Mouse (Mus musculus) splenic B cell, adult 2 months (primary cell): Measurements from ENCODE around the gene Rhbdl1.
"Not testable (repeated sequence)": the region's sequence is repeated elsewhere in the genome, so short reads cannot be mapped to it uniquely, and the experiment has no call there.

Experiments
- DNase-seq: peaks from one replicate; pipeline ENCODE4 v3.0.0-alpha.2; 2011; ENCODE audit warnings: low read depth, low spot score
- H3K27me3 ChIP-seq: 2 replicates; pipeline ENCODE4 v1.6.1; 2012; ENCODE audit warnings: mild to moderate bottlenecking, low read length, moderate library complexity, mixed read lengths; ENCODE audit not compliant: control insufficient read depth, poor library complexity, insufficient read depth, severe bottlenecking
- H3K36me3 ChIP-seq: 2 replicates; pipeline ENCODE4 v1.6.1; 2012; ENCODE audit warnings: mild to moderate bottlenecking, low read length, moderate library complexity, mixed read lengths; ENCODE audit not compliant: control insufficient read depth, poor library complexity, insufficient read depth, severe bottlenecking

Rhbdl1 gene

DNA sequence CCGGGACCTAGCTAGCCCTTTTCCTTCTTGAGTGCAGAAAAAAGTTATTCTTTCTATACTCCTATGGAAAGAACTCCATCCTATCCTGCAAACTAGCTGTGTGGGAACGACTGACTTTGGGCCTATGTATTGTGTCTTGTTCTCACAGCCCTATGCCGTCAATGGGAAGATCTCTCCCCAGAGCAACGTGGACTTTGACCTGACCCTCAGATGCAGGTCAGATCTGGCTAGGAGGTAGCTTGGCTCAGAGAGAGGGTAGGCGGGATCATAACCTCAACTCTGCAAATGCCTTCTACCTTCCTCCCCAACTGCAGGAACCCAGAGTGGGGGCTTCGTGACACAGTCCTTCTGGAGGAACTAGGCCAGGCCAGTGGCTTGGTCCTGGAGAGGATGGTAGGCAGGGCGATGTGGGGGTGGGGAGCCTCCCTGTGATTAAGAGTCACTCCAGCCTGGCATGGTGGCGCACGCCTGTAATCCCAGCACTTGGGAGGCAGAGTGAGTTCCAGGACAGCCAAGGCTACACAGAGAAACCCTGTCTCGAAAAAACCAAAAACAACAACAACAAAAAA is 39.3 kb upstream of the Rhbdl1 start:
- H3K36me3 ChIP-seq: no peaks in the 10 kb centered on the region; the same call in 1 of the 2 replicates
- no peak for DNase-seq
- no peaks in the 10 kb centered on the region for H3K27me3 ChIP-seq

DNA sequence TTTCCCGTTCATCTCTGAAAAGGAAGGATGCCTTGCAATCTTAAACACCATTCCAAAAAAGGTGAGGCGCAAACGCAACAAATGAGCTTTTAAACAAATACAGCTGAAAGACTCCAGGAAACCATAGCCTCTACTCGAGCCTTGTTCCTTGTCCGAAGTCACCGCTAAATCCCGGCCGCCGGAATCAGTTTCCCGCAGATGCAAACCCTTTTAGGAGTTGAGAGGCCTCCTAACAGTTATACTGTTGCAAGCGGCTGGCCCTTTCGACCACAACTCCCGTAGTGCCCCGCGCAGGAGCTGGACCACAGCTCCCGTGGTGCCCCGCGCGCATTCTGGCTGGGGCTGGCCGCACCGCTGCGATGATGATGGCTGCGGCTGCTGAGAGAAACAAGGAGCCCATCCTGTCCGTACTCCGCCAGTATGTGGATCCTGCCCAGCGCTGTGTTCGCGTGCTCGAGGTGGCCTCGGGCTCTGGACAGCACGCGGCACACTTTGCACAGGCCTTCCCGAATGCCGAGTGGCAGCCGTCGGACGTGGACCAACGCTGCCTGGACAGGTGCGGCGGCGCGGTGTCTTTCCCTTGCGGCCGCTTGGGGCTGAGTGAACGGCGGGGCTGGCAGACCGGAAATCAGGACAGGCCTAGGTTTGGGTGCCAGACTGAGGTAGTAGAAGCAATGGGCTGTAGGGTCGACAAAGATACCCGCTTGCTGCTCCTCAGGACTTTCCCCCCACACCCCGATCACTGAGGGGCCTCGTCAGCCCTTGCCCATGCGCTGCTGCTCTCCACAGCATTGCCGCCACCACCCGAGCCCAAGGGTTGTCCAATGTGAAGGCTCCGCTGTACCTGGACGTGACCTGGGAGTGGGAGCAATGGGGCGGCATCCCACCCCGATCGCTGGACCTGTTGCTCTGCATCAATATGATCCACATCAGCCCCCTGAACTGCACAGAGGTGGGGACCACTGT is 38.4 kb upstream of the Rhbdl1 start:
- peak; percentile 84 for DNase-seq
- Histone ChIP-seq H3K36me3 (no peaks in the 10 kb centered on the region; the same call in 1 of the 2 replicates), H3K27me3 (no peaks in the 10 kb centered on the region)

DNA sequence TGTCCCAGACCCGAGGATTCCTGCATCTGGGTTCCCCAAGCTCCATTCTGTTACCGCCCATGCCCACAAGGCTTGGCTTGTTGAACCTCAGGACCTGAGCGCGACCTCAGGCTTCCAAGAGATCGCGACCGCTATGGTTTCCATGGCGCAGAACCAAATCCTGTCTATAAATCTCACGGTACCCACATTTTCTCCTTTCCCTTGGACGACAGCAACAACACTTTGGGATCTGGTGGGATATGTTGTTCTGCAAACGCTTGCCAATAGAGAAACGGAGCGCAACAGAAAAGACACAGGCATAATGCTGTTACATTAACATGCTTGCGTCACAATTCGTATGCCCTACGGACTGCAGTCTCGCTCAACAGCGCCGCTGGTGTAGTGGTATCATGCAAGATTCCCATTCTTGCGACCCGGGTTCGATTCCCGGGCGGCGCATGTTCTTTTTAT is 37.7 kb upstream of the Rhbdl1 start, which contains the start of gene Mettl26:
Gene Mettl26, plus strand, starts transcription at position 354 of the 450 bp plus-strand sequence.
- Histone ChIP-seq H3K36me3 (no peaks in the 10 kb centered on the region; the same call in 1 of the 2 replicates), H3K27me3 (no peaks in the 10 kb centered on the region)
- DNase-seq: peak; percentile 96

DNA sequence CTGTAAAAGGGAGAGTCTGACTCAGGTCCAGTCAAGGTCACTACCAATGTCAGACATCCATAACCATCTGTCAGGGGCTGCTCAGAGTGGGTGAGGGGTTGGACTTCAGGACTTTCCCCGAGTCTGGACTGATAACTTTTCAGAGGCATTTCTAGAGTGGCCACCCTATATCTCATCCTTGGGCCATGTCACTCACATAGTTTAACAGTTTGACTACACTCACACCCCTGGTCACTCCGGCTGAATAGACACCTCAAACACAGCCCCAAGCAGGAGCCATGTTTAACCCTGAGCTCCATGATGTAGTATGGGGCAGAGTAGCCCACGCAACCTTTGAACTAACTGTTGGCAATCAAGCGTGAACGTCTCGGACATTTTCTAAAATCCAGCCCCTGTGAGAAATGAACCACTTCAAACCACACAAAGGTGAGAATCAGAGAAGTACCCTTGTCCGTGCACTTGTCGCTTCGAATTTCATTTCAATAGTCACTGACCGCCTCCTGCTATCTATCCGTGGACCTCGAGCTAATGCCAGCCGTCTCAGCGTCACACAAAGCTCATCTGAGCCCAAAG is 37.1 kb upstream of the Rhbdl1 start:
- Histone ChIP-seq H3K27me3 (no peaks in the 10 kb centered on the region), H3K36me3 (no peaks in the 10 kb centered on the region; the same call in 1 of the 2 replicates)
- no peak for DNase-seq

DNA sequence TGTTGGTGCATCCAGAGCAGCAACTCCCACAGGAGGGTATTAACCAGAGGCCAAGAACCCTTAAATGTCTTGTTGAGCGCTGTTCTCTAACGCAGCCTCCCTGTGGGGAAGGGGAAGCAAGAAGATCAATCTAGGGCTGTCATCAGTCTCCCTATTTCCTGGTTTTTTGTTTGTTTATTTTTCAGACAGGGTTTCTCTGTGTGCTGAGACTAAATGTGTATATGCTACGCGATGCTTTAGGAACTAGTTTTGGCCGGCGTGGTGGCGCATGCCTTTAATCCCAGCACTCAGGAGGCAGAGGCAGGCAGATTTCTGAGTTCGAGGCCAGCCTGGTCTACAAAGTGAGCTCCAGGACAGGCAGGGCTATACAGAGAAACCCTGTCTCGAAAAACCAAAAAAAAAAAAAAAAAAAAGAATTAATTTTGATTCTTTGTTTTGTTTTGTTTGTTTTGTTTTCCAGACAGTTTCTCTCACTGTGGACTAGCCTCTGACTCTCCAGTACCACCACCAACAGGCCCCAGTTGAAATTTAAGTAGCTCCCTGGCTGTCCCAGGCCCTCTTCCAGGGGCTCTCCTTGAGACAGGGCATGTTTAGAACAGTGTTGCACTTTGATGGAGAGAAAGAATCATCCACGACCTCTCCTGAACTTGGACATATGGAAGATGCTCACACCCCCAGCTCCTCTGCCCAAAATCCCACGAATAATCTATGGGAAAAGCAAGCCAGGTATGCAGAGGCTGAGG is 36.5 kb upstream of the Rhbdl1 start:
- Histone ChIP-seq H3K36me3 (no peaks in the 10 kb centered on the region; the same call in 1 of the 2 replicates), H3K27me3 (no peaks in the 10 kb centered on the region)
- no peak for DNase-seq

DNA sequence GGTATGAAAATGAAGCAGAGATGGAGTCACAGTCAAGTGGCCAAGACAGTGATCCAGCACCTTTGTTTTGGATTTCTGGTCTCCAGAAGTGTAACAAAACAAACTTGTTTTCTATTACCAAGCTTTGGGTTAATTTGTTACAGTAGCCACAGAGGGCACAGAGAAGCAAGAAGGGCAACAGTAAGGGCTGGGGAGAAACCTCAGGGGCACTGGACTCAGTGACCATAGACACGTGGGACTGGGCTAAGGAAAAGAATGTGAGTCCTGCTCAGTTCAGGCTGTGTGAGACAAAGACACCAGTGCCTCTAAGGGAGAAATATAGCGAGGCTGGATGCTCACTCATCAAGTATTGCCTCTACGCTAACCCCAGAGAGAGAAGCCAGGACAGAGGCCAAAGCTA is 35.6 kb upstream of the Rhbdl1 start:
- Histone ChIP-seq H3K27me3 (no peaks in the 10 kb centered on the region), H3K36me3 (no peaks in the 10 kb centered on the region)
- no peak for DNase-seq

DNA sequence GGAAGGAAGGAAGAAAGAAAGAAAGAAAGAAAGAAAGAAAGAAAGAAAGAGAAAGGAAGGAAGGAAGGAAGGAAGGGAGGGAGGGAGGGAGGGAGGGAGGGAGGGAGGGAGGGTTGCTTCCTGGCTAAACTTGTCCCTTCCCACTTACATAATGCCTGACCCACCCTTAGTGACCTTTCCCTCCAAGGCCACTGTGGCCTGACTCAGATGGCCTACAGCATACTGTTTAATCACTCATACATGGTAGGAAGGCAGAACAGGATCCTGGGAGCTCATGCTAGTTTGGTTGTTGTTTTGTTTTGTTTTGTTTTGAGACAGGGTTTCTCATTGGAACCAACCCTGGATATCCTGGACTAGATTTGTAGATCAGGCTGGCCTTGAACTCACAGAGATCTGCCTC is 34.5 kb upstream of the Rhbdl1 start:
- H3K36me3 ChIP-seq, H3K27me3 ChIP-seq, DNase-seq: not testable (repeated sequence)

DNA sequence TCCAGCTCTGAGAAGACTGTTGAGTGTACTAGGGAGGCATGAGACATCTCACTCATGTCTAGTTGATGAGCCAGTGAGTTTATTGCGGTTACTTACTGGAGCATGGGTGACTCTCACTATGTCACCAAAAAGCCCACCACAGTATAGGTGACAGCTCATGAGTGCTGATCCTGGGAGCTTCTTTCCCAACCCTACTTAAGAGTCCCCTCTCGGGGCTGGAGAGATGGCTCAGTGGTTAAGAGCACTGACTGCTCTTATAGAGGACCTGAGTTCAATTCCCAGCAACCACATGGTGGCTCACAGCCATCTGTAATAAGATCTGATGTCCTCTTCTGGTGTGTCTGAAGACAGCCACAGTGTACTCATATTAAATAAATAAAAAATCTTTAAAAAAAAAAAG is 32.9 kb upstream of the Rhbdl1 start:
- Histone ChIP-seq H3K36me3 (no peaks in the 10 kb centered on the region), H3K27me3 (no peaks in the 10 kb centered on the region)
- no peak for DNase-seq

DNA sequence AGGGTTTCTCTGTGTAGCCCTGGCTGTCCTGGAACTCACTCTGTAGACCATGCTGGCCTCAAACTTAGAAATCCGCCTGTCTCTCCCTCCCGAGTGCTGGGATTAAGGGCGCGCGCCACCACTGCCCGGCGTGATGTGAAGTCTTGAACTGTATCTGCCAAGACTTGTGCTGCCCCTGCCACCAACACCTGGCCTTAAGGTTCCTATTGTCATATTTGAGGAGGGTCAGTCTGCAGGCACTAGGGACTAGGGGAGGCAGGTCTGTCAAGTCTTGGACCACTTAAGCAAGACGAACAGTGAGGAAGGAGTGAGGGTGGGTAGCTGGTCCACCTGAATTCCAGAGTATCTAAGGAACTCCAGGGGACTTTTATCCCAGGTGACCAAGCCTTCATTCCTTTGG is 32.4 kb upstream of the Rhbdl1 start:
- no peak for DNase-seq

DNA sequence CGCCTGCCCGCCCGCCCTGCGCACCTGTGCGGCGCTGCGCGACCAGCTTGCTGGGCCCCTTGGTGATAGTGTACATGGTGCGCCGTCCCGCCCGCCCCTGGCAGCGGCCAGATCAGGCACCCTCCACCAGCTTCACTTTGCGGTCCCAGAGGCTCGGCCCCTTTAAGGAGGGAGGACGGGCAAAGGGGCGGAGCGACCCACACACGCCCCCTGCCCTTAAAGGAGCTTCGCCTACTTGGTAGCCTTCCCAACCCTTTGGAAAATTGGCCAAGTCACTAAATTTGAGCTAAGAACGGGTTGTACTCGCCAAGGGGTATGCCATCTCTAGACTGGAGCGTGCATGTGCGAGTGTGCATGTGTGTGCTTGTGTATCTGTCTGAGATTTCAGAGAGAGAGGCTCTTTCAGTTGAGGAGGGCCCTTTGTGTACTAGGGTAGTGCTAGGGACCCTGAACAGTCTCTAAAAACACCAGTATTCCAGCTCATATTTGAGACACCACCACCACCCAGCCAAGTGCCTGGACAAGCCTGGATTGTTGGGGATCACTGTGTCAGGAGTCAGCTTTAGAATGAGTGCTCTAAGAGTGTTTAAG is 31.6 kb upstream of the Rhbdl1 start, which contains the start of gene Mcrip2:
Gene Mcrip2, minus strand, starts transcription at position 164 of the 591 bp plus-strand sequence.
- no peaks in the 10 kb centered on the region for H3K27me3 ChIP-seq
- no peaks in the 10 kb centered on the region; the same call in 1 of the 2 replicates for H3K36me3 ChIP-seq
- DNase-seq: peak; percentile 58

More for the DNA sequence above, 32.4 kb upstream of the Rhbdl1 start:
- H3K36me3 ChIP-seq: no peaks in the 10 kb centered on the region; the same call in 1 of the 2 replicates
- no peaks in the 10 kb centered on the region for H3K27me3 ChIP-seq

DNA sequence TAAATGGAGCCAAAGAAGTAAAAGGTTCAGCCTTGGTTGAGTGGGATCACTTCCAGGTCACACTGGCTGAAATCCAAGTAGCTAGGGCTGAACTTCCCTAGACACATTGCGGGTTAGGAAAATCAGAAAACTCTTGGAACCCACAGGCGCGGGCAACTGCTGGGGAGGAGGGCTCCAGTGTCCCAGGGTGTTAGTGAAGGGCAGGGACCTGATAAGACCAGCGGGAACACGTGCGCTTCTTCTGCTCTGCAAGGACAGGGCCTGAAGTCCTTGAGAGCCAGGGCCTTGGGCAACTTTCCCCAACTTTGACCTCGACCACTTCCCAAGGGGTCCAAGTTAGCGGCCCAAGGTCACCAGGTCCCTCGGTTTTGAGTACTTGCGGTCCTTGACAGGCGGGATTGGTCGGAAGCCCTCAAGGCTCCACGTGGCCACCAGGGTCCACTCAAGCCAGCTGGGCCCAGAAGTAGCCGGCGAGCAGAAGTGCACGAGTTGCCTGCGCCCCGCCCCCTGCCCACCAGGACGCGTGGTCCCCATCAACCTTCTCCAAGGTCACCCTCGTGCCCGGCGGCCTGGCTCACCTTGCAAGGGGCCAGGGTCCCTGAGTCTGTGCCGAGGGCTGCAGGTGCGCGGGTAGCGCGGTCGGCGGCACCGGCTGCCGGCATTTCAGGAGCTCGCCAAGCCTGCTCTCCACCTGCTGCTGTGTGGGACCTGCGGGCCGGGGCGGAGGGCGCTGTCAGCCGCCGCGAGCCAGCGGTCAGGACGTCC is 30.9 kb upstream of the Rhbdl1 start:
- peak; percentile 20 for DNase-seq
- H3K27me3 ChIP-seq: no peaks in the 10 kb centered on the region
- H3K36me3 ChIP-seq: no peaks in the 10 kb centered on the region; the same call in 1 of the 2 replicates

DNA sequence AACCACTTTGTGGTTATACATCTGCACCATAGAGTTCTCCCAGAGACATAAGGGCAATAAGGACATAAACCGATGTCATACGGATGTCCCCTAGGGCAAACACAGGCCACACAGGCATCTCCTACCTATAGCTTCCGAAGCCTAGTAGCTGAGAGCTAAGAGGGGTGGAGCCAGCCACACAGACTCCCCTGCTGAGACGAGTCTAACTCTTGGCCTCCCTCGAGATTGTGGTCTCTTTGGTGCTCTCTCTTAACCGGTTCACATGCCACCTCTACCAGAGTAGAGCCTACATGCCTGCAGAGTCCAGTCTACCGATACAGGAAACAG is 30.4 kb upstream of the Rhbdl1 start:
- no peak for DNase-seq
- no peaks in the 10 kb centered on the region; the same call in 1 of the 2 replicates for H3K36me3 ChIP-seq
- no peaks in the 10 kb centered on the region for H3K27me3 ChIP-seq

DNA sequence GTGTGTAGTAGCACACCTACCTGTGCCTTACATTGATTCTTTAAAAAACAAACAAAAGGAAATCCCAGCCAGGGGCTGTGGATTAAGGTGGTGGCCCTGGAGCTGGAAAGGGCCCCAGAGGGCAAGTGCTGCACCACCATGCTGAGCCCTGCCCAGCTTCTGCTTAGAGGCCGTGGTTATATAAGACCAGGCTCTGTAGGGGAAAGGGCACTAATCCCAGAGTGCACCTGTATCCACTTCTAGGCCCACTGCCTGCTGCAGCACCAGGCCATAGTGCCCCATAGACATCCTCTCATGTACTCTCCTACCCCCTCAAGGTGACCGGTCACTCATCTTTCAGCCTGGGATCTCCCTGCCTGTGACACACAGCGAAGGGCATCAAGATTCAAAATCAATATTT is 29.1 kb upstream of the Rhbdl1 start:
- DNase-seq: no peak
- Histone ChIP-seq H3K36me3 (no peaks in the 10 kb centered on the region; the same call in 1 of the 2 replicates), H3K27me3 (no peaks in the 10 kb centered on the region)
